Mouse (Mus musculus) olfactory bulb, adult 2 months (tissue): ENCODE measurements around the gene Il10rb.

ENCODE experiments used
- CTCF ChIP-seq: fragments of 200-500 bp; IDR thresholded peaks from 2 replicates; pipeline ENCODE4 v1.5.1; 2012; ENCODE audit warnings: low read depth, mild to moderate bottlenecking, low read length, moderate library complexity; ENCODE audit not compliant: insufficient read depth
- POLR2A ChIP-seq: fragments of 200-500 bp; IDR thresholded peaks from 2 replicates; pipeline ENCODE4 v1.6.1; 2012; ENCODE audit warnings: mild to moderate bottlenecking, low read depth, low read length, moderate library complexity; ENCODE audit not compliant: insufficient read depth

DNA sequence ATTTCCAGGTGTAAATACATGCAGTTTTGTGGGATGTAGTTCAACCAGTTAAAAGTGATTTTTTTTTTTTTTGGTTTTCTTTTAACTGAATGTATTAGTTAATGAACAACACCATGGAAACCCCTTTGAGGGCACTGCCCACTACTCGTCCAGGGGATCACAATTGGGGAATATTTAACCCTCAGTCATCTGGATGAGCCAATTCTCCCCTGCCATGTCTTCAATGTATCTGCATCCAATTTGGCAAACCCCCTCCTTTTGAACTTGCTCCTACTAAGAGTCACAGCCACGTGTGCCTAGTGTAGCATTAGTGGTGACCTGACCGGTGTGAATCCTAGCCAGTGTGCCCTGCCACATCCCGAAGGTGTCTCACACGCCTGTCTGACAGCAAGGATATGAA, 12.6 kb downstream of the Il10rb start:
- TF ChIP-seq CTCF (no peak), POLR2A (no peak)
